Mouse (Mus musculus): ENCODE results near the gene Copz2. TPM values are rescaled to one million over a fixed set of nuclear protein-coding genes. Genes with fewer than 3 reads are reported as not detected.
"Not testable (repeated sequence)": the region's sequence is repeated elsewhere in the genome, so short reads cannot be mapped to it uniquely, and the experiment has no call there.

Copz2 gene
- total RNA-seq, 2 experiments from 2014 or later, result 2.9 to 6.2 TPM

GRCm38 (mm10) chr11:96827917-96828316, 21.8 kb upstream of the Copz2 start:
- DNase-seq (ENCODE audit: low spot score in 2 of 2), result no peak

- DNase-seq (ENCODE audit: low spot score in 2 of 2), result no peak
These were observed 20.8 kb upstream of the Copz2 start for GRCm38 (mm10) chr11:96828881-96829280.

- DNase-seq (ENCODE audit: low spot score in 2 of 2), result peak in 1 of 2 experiments; percentile 70
These were observed 20.3 kb upstream of the Copz2 start for GRCm38 (mm10) chr11:96829403-96829812.

- peak; percentile 98 to 100 for DNase-seq (ENCODE audit: low spot score in 2 of 2)
These were observed 19.7 kb upstream of the Copz2 start, which contains the start of gene Nfe2l1 for GRCm38 (mm10) chr11:96829813-96830538. TSS of gene Nfe2l1 (minus strand) at chr11:96829968.

GRCm38 (mm10) chr11:96830539-96831216, 19.0 kb upstream of the Copz2 start:
- DNase-seq (ENCODE audit: low spot score in 2 of 2), result no peak

GRCm38 (mm10) chr11:96831516-96831915, 18.2 kb upstream of the Copz2 start:
- DNase-seq (ENCODE audit: low spot score in 2 of 2), result no peak

- no peak for DNase-seq (ENCODE audit: low spot score in 2 of 2)
These were observed 17.1 kb upstream of the Copz2 start for GRCm38 (mm10) chr11:96832541-96832940.

GRCm38 (mm10) chr11:96832973-96833372, 16.7 kb upstream of the Copz2 start:
- no peak for DNase-seq (ENCODE audit: low spot score in 2 of 2)

GRCm38 (mm10) chr11:96834127-96834526, 15.5 kb upstream of the Copz2 start:
- no peak for DNase-seq (ENCODE audit: low spot score in 2 of 2)

- no peak for DNase-seq (ENCODE audit: low spot score in 2 of 2)
These were observed 12.4 kb upstream of the Copz2 start for GRCm38 (mm10) chr11:96837298-96837697.

GRCm38 (mm10) chr11:96838341-96838740, 11.3 kb upstream of the Copz2 start:
- DNase-seq (ENCODE audit: low spot score in 2 of 2), result no peak

GRCm38 (mm10) chr11:96839428-96839827, 10.2 kb upstream of the Copz2 start:
- DNase-seq (ENCODE audit: low spot score in 2 of 2), result no peak

GRCm38 (mm10) chr11:96839877-96840276, 9.8 kb upstream of the Copz2 start:
- no peak for DNase-seq (ENCODE audit: low spot score in 2 of 2)

GRCm38 (mm10) chr11:96840290-96840689, 9.4 kb upstream of the Copz2 start:
- peak in 1 of 2 experiments; percentile 59 for DNase-seq (ENCODE audit: low spot score in 2 of 2)

GRCm38 (mm10) chr11:96843627-96844026, 6.0 kb upstream of the Copz2 start:
- DNase-seq (ENCODE audit: low spot score in 2 of 2), result no peak

- no peak for DNase-seq (ENCODE audit: low spot score in 2 of 2)
These were observed 2.4 kb upstream of the Copz2 start for GRCm38 (mm10) chr11:96847240-96847639.

- DNase-seq (ENCODE audit: low spot score in 2 of 2), result no peak
These were observed 976 bp upstream of the Copz2 start for GRCm38 (mm10) chr11:96848694-96849093.

GRCm38 (mm10) chr11:96849145-96849544, 525 bp upstream of the Copz2 start:
- DNase-seq (ENCODE audit: low spot score in 2 of 2), result not testable (repeated sequence)

GRCm38 (mm10) chr11:96857446-96857845, 7.8 kb downstream of the Copz2 start:
- no peak for DNase-seq (ENCODE audit: low spot score in 2 of 2)

- no peak for DNase-seq (ENCODE audit: low spot score in 2 of 2)
These were observed 10.0 kb downstream of the Copz2 start for GRCm38 (mm10) chr11:96859635-96860034.

- peak; percentile 73 to 76 for DNase-seq (ENCODE audit: low spot score in 2 of 2)
These were observed 10.9 kb downstream of the Copz2 start for GRCm38 (mm10) chr11:96860564-96860963.

GRCm38 (mm10) chr11:96861446-96861845, 11.8 kb downstream of the Copz2 start:
- DNase-seq (ENCODE audit: low spot score in 2 of 2), result peak in 1 of 2 experiments; percentile 33
